Mouse (Mus musculus): ENCODE data around the gene Msh5. TPM values are rescaled to one million over a fixed set of nuclear protein-coding genes. Genes with fewer than 3 reads are reported as not detected.

Gene Msh5
- 0.68 TPM for polyA plus RNA-seq (2014; fragmentation: Illumina TruSeq; extraction: RNeasy Lipid Tissue Mini Kit (QIAGEN cat#74804))

GRCm38 (mm10) chr17:35046681-35047455, at the start of gene Msh5:
TSS of gene Msh5 (minus strand) at chr17:35046745.

GRCm38 (mm10) chr17:35088825-35089644, 42.5 kb upstream of the Msh5 start, which contains the start of gene Abhd16a:
TSS of gene Abhd16a (plus strand) at chr17:35089263.

GRCm38 (mm10) chr17:35085208-35085865, 38.8 kb upstream of the Msh5 start, which contains the start of gene Ly6g6f:
TSS of gene Ly6g6f (minus strand) at chr17:35085610.

GRCm38 (mm10) chr17:35077786-35078233, 31.3 kb upstream of the Msh5 start, which contains the start of gene Ly6g6d:
TSS of gene Ly6g6d (minus strand) at chr17:35078065.

GRCm38 (mm10) chr17:35076507-35077176, 30.1 kb upstream of the Msh5 start, which contains the start of gene Ly6g6e:
TSS of gene Ly6g6e (plus strand) at chr17:35076902.

GRCm38 (mm10) chr17:35066084-35066483, 19.5 kb upstream of the Msh5 start, which contains the start of gene Mpig6b:
TSS of gene Mpig6b (minus strand) at chr17:35066184.

GRCm38 (mm10) chr17:35064951-35065947, 18.7 kb upstream of the Msh5 start, which contains the start of gene Ly6g6c:
TSS of gene Ly6g6c (plus strand) at chr17:35065388.

GRCm38 (mm10) chr17:35058911-35059892, 12.7 kb upstream of the Msh5 start, which contains the start of gene Ddah2:
TSS of gene Ddah2 (plus strand) at chr17:35059035.

GRCm38 (mm10) chr17:35049561-35050016, 3.0 kb upstream of the Msh5 start, which contains the start of gene Clic1:
TSS of gene Clic1 (plus strand) at chr17:35049966.

GRCm38 (mm10) chr17:35027277-35028068, 19.1 kb downstream of the Msh5 start, which contains the start of gene Sapcd1:
TSS of gene Sapcd1 (minus strand) at chr17:35028016.

GRCm38 (mm10) chr17:35016376-35016775, 30.2 kb downstream of the Msh5 start, which contains the start of gene Vwa7:
TSS of gene Vwa7 (plus strand) at chr17:35016579.

GRCm38 (mm10) chr17:35000717-35001451, 45.7 kb downstream of the Msh5 start, which contains the start of gene Vars:
TSS of gene Vars (plus strand) at chr17:35000987.

GRCm38 (mm10) chr17:34981690-34982180, 64.8 kb downstream of the Msh5 start, which contains the start of gene Lsm2:
TSS of gene Lsm2 (plus strand) at chr17:34981862.

Measured in ovary, adult 10 weeks (tissue).